Mouse (Mus musculus) spleen, embryonic (tissue): ENCODE results near the gene Iqcf3.

Experiments used
- CTCF ChIA-PET: fragments of 350-600 bp; sonication (Branson Sonifier 250); formaldehyde crosslinking; loops from one replicate; lab custom pipeline; 2022; lab: Charles Lee

The Iqcf3 gene

DNA sequence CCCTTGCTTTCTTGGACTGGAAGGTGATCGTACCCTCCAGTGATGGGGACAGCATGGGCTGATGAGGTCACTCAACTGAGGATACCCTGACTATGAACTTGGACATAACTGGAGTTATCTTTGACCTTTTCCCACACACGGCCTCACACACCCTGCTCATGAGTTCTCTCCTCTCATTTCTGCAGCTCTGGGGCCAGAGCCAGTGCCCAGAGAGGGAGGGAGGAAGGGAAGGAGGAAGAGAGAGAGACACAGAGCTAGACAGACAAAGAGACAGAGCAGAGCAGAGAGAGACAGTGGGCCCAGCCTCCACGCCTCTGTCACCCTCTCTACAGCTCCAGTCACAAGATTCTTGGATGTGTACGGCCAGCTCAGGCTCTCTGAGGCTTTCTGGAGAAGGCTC is 89.1 kb downstream of the Iqcf3 start:
- CTCF ChIA-PET: no interaction called here

DNA sequence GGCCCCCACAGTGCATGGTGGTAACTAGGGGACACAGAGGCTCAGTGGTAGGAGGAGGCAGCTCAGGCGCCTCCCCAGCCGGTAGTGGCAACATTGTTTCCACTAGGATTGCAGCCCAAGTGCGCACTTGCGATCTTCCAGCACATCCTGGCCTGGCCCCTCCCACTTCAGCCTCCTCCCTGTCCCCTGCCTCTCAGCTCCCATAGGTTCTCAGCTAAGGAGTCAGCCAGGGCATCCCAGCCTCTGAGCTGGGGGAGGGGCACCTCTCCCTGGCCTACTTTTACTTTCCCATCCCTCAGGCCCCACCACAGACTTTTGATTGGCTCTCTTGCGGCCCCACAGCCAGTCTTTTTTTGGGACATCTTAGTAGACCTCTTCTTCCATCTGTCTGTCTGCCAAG is 89.5 kb downstream of the Iqcf3 start:
- CTCF ChIA-PET: no interaction called here

DNA sequence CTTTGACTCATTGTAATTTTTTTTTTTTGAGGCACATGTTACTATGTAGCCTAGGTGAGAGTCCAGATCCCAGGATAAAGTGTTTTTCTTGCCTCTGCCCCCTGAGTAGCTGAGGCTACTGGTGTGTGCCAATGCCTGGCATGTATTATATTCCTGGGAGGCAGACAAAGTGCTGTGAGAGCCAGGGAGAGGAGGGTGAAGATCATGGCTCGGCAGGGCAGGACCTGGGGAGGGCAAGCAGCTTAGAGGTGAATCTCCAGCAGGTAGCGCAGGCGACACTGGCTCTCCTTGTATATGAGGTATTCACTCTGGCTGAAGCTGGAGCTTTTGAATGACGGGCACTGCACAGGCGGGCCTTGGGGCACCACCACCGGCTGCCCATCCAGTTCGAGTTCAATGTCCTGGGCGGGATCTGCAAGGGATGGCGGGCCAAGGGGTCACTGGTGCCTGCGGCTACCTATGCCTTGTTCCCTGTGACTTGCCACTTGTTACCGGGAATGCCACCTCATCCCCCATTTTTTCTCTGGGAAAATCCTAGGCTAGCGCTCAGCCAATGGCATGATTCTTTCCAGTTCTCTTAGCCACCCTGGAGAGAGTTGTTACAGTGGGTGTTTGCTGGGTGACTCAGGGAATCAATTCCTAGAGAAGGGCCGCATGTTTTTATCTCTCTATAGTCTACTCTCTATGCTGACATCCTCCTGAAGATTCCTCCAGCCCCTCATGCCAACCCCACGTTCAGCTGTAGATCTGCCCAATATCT is 90.3 kb downstream of the Iqcf3 start:
- CTCF ChIA-PET: no interaction called here

DNA sequence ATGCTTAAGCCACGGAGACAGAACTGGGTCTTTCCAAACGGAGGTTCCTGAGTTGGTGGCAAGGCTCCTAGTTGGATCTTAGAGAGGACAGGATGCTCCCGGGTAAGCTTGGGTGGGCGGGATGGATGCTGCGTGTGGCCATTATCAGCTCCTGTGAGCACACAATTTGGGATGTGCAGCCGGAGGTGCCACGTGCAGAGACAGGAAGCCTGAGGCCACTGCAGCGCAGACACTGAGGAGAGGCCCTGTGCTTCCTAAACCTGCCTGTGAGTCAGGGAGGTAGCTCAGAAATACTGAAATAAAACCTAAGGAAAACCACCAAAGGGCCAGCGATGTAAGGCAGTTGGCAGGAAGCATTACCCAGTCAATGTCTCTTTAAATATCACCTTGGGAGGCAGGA is 91.7 kb downstream of the Iqcf3 start:
- CTCF ChIA-PET: interaction anchor here (0.6 kb wide), 1 partner anchor 737 kb away, joined by 3 read pairs; no protein-coding TSS in a partner anchor

DNA sequence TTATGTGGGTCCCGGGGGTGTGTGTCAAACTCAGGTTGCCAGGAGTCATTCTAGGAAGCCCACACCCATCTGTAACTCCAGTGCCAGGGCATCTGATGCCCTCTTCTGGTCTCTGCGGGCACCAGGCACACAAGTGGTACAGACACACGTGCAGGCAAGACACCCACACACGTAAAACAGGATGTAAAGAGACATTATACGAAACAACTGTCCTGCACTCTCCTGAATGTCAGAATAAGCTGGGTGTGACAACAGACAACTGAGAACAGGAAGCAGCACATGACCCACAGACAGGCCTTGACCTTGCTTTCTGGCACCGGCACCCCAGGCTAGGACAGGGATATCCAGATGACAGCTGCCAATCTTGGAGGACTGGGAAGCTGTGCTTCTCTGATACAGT is 92.1 kb downstream of the Iqcf3 start:
- CTCF ChIA-PET: no interaction called here

DNA sequence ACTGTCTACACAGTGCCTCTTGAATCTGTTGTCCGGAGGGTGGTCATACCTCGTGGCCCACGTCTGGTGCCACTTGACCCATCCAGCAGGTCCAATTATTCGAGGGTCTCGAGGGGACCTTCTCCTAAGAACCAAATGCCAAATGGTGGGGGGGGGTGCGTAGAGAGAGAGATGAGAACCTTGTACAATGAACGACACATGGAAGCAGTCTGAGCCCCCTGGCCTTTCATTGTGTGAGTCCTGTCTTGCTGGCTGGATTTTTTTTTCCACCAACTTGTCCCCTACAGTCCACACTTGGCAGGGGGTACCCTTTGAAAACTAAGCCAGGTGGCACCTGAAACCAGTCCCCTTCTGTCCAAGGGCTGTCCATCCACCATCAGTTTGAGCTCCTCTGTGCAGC is 93.7 kb downstream of the Iqcf3 start:
- CTCF ChIA-PET: interaction anchor here (0.6 kb wide), 2 partner anchors 29 to 79 kb away, joined by 3 read pairs; no protein-coding TSS in a partner anchor

DNA sequence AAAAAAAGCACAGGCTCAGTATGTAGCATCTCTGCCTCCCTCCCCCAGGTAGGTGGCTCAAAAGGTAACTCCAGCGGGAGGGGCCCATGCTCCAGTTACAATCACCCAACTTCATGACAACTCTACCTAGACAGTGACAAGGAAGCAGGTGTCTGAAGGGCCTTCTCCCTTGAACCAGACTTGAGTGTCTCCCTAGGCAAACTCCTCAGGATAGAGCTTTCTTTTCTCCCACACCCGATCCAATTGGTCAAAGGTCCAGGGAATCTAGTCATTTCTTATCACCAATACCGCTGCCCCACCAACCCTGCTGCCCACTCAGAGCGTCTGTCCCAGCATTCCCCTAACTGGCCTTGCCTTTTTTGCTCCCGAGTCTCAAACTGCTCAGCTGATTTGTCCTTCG is 94.7 kb downstream of the Iqcf3 start:
- CTCF ChIA-PET: no interaction called here

DNA sequence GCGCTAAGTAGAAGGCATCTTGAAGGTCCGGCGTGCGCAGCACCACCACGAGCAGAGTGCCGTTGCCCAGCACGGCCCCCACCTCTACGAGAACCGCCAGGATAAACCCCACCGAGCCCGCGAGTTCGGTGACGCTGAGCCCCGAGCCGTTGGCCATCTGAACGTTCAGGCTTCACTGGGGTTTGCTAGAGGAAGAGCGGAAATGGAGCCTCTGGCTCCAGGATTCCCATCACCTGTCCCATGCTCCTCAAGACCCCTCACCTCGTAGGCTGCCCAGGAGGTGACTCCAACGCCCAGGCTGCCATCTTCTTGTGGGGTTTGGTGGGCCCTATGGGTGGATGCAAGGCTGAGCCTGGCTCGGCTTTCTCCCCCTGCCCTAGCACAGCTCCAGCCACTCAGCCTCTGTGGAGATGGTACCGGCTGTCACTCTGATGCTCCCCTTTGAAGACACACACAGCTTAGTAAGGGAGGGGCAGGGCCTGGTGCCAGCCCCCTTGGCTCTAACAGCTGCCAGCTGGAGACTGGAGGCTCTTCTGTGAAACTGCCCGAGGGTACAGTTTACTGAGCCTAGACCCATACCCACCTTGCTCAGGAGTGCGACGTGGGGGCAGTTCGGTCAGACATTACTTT is 95.7 kb downstream of the Iqcf3 start, which contains the start of gene Gpr62:
Gpr62 (minus strand) TSS at position 368 of the 630 bp plus-strand sequence.
- CTCF ChIA-PET: no interaction called here

DNA sequence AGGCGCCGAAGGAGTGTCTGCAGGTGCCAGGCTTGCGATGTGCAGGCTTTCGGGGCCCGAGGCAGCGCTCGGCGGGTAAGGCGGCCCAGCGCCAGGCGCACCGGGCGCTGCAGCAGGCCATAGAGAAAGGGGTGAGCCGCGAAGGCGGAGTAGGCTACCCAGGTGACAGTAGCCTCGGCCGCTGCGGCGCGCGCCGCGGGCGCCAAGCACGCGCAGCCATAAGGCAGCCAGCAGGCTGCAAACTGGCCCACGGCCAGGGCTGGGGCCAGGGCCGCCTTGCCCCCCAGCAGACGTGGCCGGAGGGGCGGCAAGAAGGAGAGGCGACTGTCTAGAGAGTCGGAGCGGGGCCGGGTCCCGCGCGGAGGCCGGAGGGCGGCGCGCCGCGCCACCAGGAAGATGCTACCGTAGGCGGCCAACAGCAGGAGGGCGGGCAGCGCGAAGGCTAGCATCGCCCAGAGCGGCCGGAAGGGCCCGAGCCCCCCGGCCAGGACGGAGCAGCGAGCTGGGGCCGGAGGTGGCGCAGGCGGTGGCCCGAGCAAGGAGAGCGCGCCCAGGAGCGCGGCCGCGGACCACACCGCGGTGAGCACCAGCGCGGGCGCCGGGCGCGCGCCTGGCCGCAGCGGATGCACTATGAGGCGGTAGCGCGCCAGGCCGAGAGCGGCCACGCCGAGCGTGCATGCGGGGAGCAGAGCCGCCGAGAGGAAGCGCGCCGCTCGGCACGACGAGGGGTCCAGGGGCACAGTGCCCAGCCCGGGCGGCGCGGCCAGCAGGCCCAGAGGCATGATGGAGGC is 96.5 kb downstream of the Iqcf3 start:
- CTCF ChIA-PET: no interaction called here

DNA sequence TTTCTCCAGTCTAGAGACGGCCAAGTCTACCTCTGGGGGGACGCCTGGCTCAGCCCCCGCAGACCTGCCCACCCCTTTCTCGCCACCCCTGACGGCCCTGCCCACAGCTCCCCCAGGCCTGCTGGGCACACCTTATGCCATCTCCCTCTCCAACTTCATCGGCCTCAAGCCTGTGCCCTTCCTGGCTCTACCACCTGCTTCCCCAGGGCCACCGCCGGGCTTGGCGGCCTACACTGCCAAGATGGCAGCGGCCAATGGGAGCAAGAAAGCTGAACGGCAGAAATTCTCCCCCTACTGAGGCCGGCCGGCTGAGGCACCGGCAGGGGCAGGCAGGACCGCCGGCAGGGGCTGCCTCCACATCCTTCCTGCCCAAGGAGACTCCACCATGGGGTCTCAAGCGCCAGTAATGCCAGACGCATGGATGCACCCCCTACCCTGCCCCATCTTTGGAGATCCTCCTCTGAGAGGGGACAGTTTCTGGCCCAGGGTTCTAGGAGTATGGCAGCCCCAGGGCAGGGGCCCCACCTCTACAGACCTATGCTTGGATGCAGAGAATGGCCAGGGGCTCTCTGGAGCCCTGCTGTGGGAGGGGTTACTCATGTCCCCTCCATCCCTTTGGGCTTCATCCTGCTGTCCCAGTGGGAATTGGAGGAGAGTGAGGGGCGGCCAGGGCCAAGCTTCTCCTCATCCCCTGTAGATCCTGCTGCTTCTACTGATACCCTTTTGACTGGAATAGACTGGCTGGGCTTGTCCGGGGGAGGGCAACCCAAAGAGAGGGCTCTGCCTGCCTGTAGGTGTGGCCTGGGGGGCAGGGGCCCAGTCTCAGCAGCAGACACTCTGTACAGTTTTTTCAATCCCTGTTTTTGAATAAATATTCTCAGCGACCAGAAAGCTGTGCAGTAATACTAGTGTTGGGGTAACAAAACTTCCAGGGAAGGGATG is 98.0 kb downstream of the Iqcf3 start:
- CTCF ChIA-PET: no interaction called here

DNA sequence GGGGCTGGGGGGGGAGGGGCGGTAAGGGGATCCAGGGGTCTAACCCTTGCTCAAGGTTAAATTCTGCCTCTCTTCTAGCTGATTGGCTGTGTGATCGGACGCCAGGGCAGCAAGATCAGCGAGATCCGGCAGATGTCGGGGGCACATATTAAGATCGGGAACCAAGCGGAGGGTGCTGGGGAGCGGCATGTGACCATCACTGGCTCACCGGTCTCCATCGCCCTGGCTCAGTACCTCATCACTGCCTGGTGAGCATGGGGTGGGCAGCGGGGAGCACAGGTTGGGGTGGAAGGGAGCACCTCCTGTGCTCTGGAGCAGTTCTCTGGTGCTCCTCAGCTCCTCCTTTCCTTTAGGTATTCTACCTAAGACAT is 99.0 kb downstream of the Iqcf3 start:
- CTCF ChIA-PET: no interaction called here

DNA sequence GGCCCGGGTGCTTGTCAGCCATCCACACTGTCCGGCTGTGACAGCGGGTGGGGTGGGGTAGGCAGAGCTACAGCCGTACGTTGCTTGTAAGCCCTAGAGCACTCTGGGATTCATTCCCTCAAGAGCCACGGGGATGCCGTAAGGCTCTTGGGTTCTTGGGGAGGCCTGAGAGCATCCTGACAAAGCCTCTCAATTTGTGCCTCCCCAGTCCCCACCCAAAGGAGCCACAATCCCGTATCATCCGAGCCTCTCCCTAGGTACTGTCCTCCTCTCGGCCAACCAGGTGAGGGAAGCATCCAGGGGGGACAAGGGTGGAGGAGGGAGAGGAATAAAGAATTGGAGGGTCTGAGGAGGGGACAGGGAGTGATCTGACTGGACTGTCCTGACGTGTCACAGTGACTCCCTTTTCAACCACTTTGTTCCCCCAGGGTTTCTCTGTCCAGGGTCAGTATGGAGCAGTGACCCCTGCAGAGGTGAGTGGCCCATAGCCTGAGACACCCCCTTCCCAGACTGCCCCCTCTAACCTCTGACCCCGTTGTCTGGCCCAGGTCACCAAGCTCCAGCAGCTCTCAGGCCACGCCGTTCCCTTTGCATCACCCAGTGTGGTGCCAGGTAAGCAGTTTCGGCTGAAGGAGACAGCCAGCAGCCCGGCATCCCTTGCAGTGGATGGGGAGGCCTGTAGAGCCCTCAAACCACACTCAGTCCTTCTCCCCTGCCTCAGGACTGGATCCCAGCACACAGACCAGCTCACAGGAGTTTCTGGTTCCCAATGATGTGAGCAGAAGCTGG is 99.6 kb downstream of the Iqcf3 start:
- CTCF ChIA-PET: no interaction called here

DNA sequence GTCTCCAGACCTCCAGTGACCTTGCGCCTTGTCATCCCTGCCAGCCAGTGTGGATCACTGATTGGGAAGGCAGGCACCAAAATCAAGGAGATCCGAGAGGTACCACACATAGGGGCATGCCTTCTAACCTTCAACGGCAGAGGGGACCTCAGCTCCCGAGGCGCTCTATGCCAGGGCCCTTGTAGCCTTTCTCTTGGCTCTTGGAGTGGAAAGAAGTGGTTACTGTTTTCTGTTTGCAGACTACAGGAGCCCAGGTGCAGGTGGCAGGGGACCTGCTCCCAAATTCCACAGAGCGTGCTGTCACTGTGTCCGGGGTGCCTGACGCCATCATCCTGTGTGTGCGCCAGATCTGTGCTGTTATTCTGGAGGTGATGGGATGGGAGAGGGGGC is 100.4 kb downstream of the Iqcf3 start:
- CTCF ChIA-PET: no interaction called here

DNA sequence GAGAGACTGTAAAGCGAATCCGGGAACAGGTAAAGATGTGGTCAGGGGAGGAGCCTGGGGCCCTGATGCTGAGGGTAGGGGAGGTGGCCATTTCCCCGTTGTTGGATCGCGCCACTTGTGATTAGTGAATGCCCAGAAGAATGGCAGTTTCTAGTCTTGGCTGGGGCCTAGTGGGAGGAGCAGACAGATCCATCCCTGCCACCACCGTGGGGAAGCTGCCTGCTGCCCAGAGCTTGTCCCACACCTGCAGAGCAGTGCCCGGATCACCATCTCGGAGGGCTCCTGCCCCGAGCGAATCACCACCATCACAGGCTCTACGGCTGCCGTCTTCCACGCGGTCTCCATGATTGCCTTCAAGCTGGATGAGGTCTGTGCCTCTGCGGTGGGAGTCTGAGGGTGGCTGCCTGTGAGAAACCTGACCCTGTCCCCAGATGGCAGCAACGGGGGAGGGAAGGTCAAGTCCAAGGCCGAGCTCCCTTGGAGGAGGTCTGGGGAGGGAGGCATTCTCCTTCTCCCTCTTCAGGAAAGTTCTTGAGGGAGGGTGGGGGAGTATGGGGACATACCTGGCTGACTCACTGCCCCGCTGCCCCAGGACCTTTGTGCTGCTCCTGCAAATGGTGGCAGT is 100.9 kb downstream of the Iqcf3 start:
- CTCF ChIA-PET: interaction anchor here (0.6 kb wide), 1 partner anchor 17 kb away, joined by 12 read pairs; no protein-coding TSS in a partner anchor

DNA sequence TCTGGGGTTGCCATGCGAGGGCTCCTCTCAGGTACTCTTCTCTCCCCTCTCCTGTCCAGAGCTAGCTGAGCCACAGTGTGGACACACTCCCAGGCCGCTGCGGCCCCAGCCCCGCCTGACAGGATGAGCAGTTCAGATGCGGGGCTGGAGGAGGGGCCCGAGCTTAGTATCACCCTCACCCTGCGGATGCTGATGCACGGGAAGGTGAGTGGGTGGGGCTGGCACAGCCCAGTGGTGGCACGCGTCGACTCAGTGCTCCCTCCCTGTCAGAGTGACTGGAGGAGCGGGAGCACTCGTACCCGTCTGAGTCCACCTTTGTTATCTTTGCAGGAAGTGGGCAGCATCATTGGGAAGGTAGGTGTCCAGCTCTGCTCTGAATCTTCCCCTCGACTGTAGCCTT is 101.5 kb downstream of the Iqcf3 start:
- CTCF ChIA-PET: no interaction called here

DNA sequence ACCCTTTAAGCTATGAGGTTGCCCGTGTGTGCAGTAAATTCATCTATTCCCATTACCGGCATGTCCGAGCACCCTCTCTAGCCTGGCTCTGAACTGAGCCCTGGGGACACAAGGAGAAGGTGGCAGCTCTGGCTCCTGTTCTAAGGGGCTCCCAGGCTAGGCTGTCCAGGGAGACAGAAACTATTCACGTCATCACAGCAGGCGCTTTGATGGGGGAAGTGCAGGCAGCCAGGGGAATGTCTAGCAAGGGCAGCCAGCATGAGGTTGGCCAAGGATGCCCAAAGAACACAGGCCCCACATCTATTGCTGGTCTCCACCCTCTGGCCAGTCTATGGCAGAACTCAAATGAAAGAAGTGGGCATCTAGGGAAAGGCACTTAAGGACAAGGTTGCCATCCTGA is 103.5 kb downstream of the Iqcf3 start:
- CTCF ChIA-PET: no interaction called here

DNA sequence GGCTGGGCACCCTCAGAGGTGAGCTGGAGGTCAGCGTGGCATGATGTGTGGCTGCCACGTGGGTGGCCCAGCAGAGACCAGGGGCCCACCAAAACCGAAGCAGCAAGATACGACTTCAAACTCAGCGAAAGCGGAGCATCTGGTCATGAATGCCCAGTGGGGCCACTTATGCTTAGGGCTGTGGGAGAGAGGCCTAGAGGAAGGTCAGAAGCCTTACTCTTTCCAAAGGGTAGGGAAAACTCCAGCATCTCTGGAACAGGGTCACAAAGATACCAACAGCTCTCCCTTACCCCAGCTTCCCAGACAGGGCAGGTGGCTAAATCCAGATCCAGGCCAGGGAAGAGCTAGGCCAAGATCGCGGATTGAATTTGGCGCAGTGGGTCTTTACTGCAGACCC is 104.3 kb downstream of the Iqcf3 start:
- CTCF ChIA-PET: no interaction called here

DNA sequence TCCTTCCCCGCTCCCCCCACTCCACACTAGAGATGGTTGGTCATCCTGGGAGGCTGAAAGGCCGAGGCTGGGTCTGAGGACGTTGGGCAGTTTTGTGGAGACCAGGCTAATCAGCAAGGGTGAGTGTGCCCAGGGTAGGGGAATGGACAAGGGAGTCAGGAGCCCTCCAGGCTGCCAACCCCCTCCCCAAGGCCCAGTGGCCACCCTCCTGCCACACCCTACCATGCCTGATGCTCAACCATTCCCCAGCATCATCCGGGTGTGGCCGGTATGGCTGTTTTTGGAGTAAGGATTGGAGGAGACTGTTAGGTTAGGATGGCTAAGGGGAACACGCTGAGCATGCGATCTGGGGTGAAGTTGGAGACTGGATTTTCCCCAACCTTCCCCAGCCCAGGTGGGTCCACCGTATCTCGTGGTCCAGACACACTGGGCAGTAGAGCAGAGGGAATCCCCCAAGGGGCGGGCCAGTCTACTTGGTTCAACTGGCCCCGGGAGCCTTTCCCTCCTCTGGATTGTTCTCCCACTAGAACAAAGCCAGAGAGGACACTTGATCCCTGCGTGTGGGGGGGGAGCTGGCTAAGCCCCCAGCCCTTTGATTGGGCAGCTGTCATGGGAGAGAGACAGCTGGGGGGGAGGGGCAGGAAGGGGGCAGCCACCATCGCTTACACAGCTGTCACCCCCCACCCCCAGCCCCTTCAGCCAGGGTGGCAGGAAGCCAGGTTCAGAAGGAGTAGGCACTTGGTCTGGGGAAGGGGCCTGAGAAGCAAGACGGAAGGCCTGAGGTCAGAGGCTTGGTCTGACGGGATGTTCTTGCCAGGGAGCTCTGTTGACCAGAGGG is 104.9 kb downstream of the Iqcf3 start:
- CTCF ChIA-PET: no interaction called here
